Mouse (Mus musculus) liver, embryonic 14.5 days (tissue): ENCODE data around the gene Cyp24a1.

Experiments used
- CTCF ChIP-seq: IDR thresholded peaks from 2 replicates; pipeline ENCODE4 v1.5.1; 2016; ENCODE audit warnings: antibody characterized with exemption, low read depth, control low read depth
- EP300 ChIP-seq: IDR thresholded peaks from 2 replicates; pipeline ENCODE4 v1.6.1; 2016; ENCODE audit warnings: antibody characterized with exemption, low read depth

- TF ChIP-seq EP300: no peak
- no peak for TF ChIP-seq CTCF
Measured at GRCm38 (mm10) chr2:170459805-170460204, 37.1 kb downstream of the Cyp24a1 start.
